Mouse (Mus musculus) liver, postnatal 0 days (tissue): ENCODE results near the gene Dnah2. TPM values are rescaled to one million over a fixed set of nuclear protein-coding genes. Genes with fewer than 3 reads are reported as not detected.

Experiments
- ATAC-seq: fragments of 200-750 bp; cut with Nextera tagmentation; 2 replicates; pipeline ENCODE4 v1.8.0; 2017; ENCODE audit warnings: mild to moderate bottlenecking, moderate library complexity
- DNase-seq: peaks from one replicate; pipeline ENCODE4 v3.0.0-alpha.2; 2016
- H3K27ac ChIP-seq: fragments of 300-500 bp; sonication (generic); 2 replicates; pipeline ENCODE4 v1.5.1; 2014; ENCODE audit warnings: antibody characterized with exemption, moderate library complexity, mild to moderate bottlenecking, low read depth
- H3K27me3 ChIP-seq: fragments of 300-500 bp; sonication (generic); 2 replicates; pipeline ENCODE4 v1.6.1; 2014; ENCODE audit warnings: low read length, control low read depth, mixed read lengths; ENCODE audit not compliant: insufficient read depth
- H3K36me3 ChIP-seq: fragments of 300-500 bp; sonication (generic); replicated peaks from 2 replicates; pipeline ENCODE4 v1.6.1; 2014; ENCODE audit warnings: mild to moderate bottlenecking, control low read depth, low read length, moderate library complexity, mixed read lengths; ENCODE audit not compliant: insufficient read depth
- H3K4me1 ChIP-seq: fragments of 300-500 bp; sonication (generic); 2 replicates; pipeline ENCODE4 v1.6.1; 2014; ENCODE audit warnings: antibody characterized with exemption, mild to moderate bottlenecking, control low read depth; ENCODE audit not compliant: insufficient read depth
- H3K4me2 ChIP-seq: fragments of 300-500 bp; sonication (generic); 2 replicates; pipeline ENCODE4 v1.6.1; 2014; ENCODE audit warnings: low read depth, mild to moderate bottlenecking, low read length, moderate library complexity, mixed read lengths
- H3K4me3 ChIP-seq: fragments of 300-500 bp; sonication (generic); 2 replicates; pipeline ENCODE4 v1.5.1; 2014; ENCODE audit warnings: low read depth, low read length
- H3K9ac ChIP-seq: fragments of 300-500 bp; sonication (generic); replicated peaks from 2 replicates; pipeline ENCODE4 v1.6.1; 2014; ENCODE audit warnings: mild to moderate bottlenecking, moderate library complexity
- H3K9me3 ChIP-seq: fragments of 300-500 bp; sonication (generic); 2 replicates; pipeline ENCODE4 v1.6.1; 2016; ENCODE audit warnings: mild to moderate bottlenecking, control low read depth, low read length, mixed read lengths
- CTCF ChIP-seq: sonication (generic); IDR thresholded peaks from 2 replicates; pipeline ENCODE4 v1.5.1; 2016; ENCODE audit warnings: antibody characterized with exemption, low read depth
- EP300 ChIP-seq: IDR thresholded peaks from 2 replicates; pipeline ENCODE4 v1.6.1; 2016; ENCODE audit warnings: antibody characterized with exemption, low read depth, mild to moderate bottlenecking
- WGBS: fragments of 180-500 bp; shearing (Covaris S2); extraction: QIAGEN DNeasy Blood & Tissue Kit; methylation state at CpG from one replicate; pipeline ENCODE4 v1.1.7; 2014; ENCODE audit not compliant: insufficient replicate concordance; 5-methylcytosine and 5-hydroxymethylcytosine counted together
- polyA plus RNA-seq: library from polyadenylated mRNA; unstranded; fragments of >200 nt; fragmentation: Nextera tagmentation; extraction: Ambion mirVana; gene quantifications from 2 replicates; pipeline ENCODE4 v1.2.1, GENCODE M21; 2015

Dnah2 gene
- 0.04 and 0.05 TPM in 2 replicates for polyA plus RNA-seq

- Histone ChIP-seq H3K9me3 (no peaks in the 10 kb centered on the region), H3K4me2 (no peak within 1 kb of the TSS), H3K36me3 (no peaks in the 10 kb centered on the region), H3K27ac (no peak within 1 kb of the TSS), H3K9ac (no peak within 1 kb of the TSS), H3K4me3 (no peak within 1 kb of the TSS), H3K4me1 (peaks cover 7% of the 10 kb centered on the region), H3K27me3 (peaks cover 16% of the 10 kb centered on the region)
- no peak for DNase-seq
- no peak for TF ChIP-seq EP300
- no peak for TF ChIP-seq CTCF
- no peak for ATAC-seq
- WGBS = 52% methylated on average over 12 of the region's 12 CpGs
Measured at GRCm38 (mm10) chr11:69549060-69549656, at the start of gene Dnah2. Dnah2 (minus strand) TSS chr11:69549110.

GRCm38 (mm10) chr11:69594853-69595252 lies 45.9 kb upstream of the Dnah2 start:
- Histone ChIP-seq H3K4me3 (no peak overlapping the region), H3K9me3 (no peaks in the 10 kb centered on the region), H3K27me3 (no peaks in the 10 kb centered on the region), H3K4me2 (no peak overlapping the region), H3K27ac (no peak overlapping the region), H3K36me3 (peaks cover 22% of the 10 kb centered on the region), H3K9ac (no peak overlapping the region), H3K4me1 (peaks cover 18% of the 10 kb centered on the region)
- ATAC-seq = no peak
- no peak for DNase-seq
- 92% methylated on average over 6 of the region's 6 CpGs for WGBS
- TF ChIP-seq EP300 (no peak), CTCF (no peak)

DNA sequence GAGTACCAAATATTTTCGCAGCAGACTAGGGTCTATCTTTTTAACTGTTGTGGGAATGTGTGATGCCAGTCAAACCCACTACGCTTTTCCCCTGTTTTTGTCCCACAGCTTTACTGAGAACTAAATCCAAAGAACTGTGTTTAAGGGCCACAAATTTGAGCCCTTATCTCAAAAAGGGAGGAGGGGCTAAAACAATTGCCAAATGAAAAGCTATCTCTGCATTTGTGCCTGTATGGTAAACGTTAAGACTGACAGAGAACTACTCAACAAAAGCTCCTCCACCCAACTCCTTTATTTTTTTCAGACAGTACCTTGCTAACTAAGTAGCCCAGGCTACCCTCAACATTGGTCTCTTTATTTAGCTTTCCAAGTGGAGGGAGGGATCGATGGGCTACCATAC lies 43.9 kb upstream of the Dnah2 start:
- H3K9me3 ChIP-seq = no peaks in the 10 kb centered on the region
- ATAC-seq (no peak), DNase-seq (no peak)
- no peak overlapping the region for H3K9ac ChIP-seq
- no peak for TF ChIP-seq CTCF
- TF ChIP-seq EP300 = no peak
- H3K36me3 ChIP-seq = peaks cover 41% of the 10 kb centered on the region
- 64% methylated on average over 4 of the region's 4 CpGs for WGBS
- no peaks in the 10 kb centered on the region for H3K27me3 ChIP-seq
- no peak overlapping the region for H3K27ac ChIP-seq
- H3K4me2 ChIP-seq = no peak overlapping the region
- H3K4me1 ChIP-seq = peaks cover 20% of the 10 kb centered on the region
- no peak overlapping the region for H3K4me3 ChIP-seq

GRCm38 (mm10) chr11:69591899-69592637 lies 43.2 kb upstream of the Dnah2 start:
- WGBS = 77% methylated on average over 7 of the region's 7 CpGs
- Histone ChIP-seq H3K4me3 (no peak overlapping the region), H3K9ac (no peak overlapping the region; the same call in 1 of the 2 replicates), H3K36me3 (peaks cover 48% of the 10 kb centered on the region), H3K4me2 (no peak overlapping the region), H3K9me3 (no peaks in the 10 kb centered on the region), H3K4me1 (peaks cover 20% of the 10 kb centered on the region), H3K27ac (no peak overlapping the region), H3K27me3 (no peaks in the 10 kb centered on the region)
- TF ChIP-seq CTCF (no peak), EP300 (no peak)
- no peak for ATAC-seq
- no peak for DNase-seq

GRCm38 (mm10) chr11:69591424-69591823 lies 42.5 kb upstream of the Dnah2 start:
- no peaks in the 10 kb centered on the region for H3K9me3 ChIP-seq
- peaks cover 51% of the 10 kb centered on the region for H3K36me3 ChIP-seq
- 79% methylated on average over 3 of the region's 3 CpGs for WGBS
- H3K4me1 ChIP-seq = peaks cover 22% of the 10 kb centered on the region
- no peaks in the 10 kb centered on the region for H3K27me3 ChIP-seq
- no peak overlapping the region for H3K27ac ChIP-seq
- no peak overlapping the region for H3K4me2 ChIP-seq
- no peak overlapping the region for H3K9ac ChIP-seq
- no peak for DNase-seq
- no peak for ATAC-seq
- TF ChIP-seq EP300 (no peak), CTCF (no peak)
- no peak overlapping the region for H3K4me3 ChIP-seq

DNA sequence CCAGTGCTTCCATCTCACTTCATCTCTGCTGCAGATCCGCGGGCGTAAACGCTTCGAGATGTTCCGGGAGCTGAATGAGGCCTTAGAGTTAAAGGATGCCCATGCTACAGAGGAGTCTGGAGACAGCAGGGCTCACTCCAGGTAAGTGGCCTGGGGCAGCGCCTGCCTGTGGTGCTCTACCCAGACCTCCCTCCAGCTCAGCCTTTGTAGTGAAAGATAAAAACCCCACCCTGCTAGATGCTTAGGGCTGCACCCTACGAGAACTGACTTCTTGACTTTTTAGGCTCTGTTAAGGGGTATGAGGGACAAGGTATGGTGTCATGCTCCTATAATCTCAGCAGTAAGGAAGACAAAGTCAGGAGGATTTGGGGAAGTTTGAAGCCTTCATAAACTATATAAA lies 41.7 kb upstream of the Dnah2 start:
- Histone ChIP-seq H3K27ac (no peak overlapping the region), H3K36me3 (peaks cover 51% of the 10 kb centered on the region), H3K4me1 (peaks cover 26% of the 10 kb centered on the region), H3K27me3 (no peaks in the 10 kb centered on the region), H3K9ac (no peak overlapping the region), H3K4me3 (no peak overlapping the region), H3K9me3 (no peaks in the 10 kb centered on the region), H3K4me2 (peak overlapping the region; percentile 44; the same call in 1 of the 2 replicates)
- DNase-seq (no peak), ATAC-seq (no peak)
- TF ChIP-seq EP300 (no peak), CTCF (no peak)
- 78% methylated on average over 8 of the region's 8 CpGs for WGBS
